Mouse (Mus musculus) CH12.LX (cell line): ENCODE measurements around the gene Cactin. TPM values are rescaled to one million over a fixed set of nuclear protein-coding genes. Genes with fewer than 3 reads are reported as not detected.

Experiments used
- DNase-seq: peaks from one replicate; pipeline ENCODE4 v3.0.0-alpha.2; 2013; ENCODE audit errors: extremely low read depth
- H3K27ac ChIP-seq: 2 replicates; pipeline ENCODE4 v1.5.1; 2012; ENCODE audit warnings: low read depth, mild to moderate bottlenecking, control low read depth, moderate library complexity; ENCODE audit not compliant: insufficient read depth
- H3K27me3 ChIP-seq: replicated peaks from 2 replicates; pipeline ENCODE3; 2012; ENCODE audit warnings: inconsistent platforms
- H3K36me3 ChIP-seq, 2 experiments: replicated peaks in 1 of 2; 2 replicates each; pipeline versions ENCODE3 to v1.6.1; 2012; ENCODE audit warnings: inconsistent platforms in 1 of 2, low read length in 1 of 2, mild to moderate bottlenecking in 1 of 2, mixed read lengths in 1 of 2, moderate library complexity in 1 of 2; ENCODE audit not compliant: control insufficient read depth in 1 of 2, insufficient read depth in 1 of 2
- H3K4me1 ChIP-seq, 2 experiments: 2 replicates each; pipeline ENCODE4 v1.6.1; 2012; ENCODE audit warnings: inconsistent platforms in 1 of 2, moderate library complexity in 1 of 2; ENCODE audit not compliant: insufficient read depth in 2 of 2, control insufficient read depth in 1 of 2
- H3K4me2 ChIP-seq: 2 replicates; pipeline ENCODE4 v1.6.1; 2012; ENCODE audit warnings: low read depth, mild to moderate bottlenecking, control low read depth; ENCODE audit not compliant: poor library complexity, insufficient read depth, severe bottlenecking
- H3K4me3 ChIP-seq, 3 experiments: fragments of 150-350 bp in 1 of 3; sonication (generic) in 1 of 3; replicated peaks in 1 of 3; 2 replicates each; pipeline versions ENCODE3 to v1.5.1; 2011 to 2012; ENCODE audit warnings: low read depth in 2 of 3, low read length in 2 of 3, mild to moderate bottlenecking in 2 of 3, moderate library complexity in 2 of 3, control low read depth in 1 of 3, improper control_type of control experiment in 1 of 3, inconsistent platforms in 1 of 3, mixed read lengths in 1 of 3; ENCODE audit not compliant: poor library complexity in 1 of 3
- H3K79me2 ChIP-seq: replicated peaks from 2 replicates; pipeline ENCODE4 v1.6.1; 2012; ENCODE audit warnings: mild to moderate bottlenecking, moderate library complexity; ENCODE audit not compliant: control insufficient read depth, poor library complexity, insufficient read depth, severe bottlenecking; ENCODE audit errors: extremely low read depth
- H3K9ac ChIP-seq: 2 replicates; pipeline ENCODE4 v1.6.1; 2012; ENCODE audit warnings: low read depth, mild to moderate bottlenecking, control low read depth, moderate library complexity; ENCODE audit not compliant: insufficient read depth
- H3K9me3 ChIP-seq: replicated peaks from 2 replicates; pipeline ENCODE3; 2012; ENCODE audit warnings: low read length, inconsistent platforms, mixed read lengths
- CHD2 ChIP-seq: IDR thresholded peaks from 2 replicates; pipeline ENCODE4 v1.6.1; 2011; ENCODE audit warnings: low read length, improper control_type of control experiment
- E2F4 ChIP-seq: IDR thresholded peaks from 2 replicates; pipeline ENCODE4 v1.6.1; 2011; ENCODE audit warnings: low read depth, low read length, improper control_type of control experiment; ENCODE audit not compliant: insufficient replicate concordance
- ELF1 ChIP-seq: IDR thresholded peaks from 2 replicates; pipeline ENCODE4 v1.6.1; 2014; ENCODE audit warnings: low read depth, mild to moderate bottlenecking, inconsistent platforms, low read length, improper control_type of control experiment
- GABPA ChIP-seq: IDR thresholded peaks from 2 replicates; pipeline ENCODE4 v1.6.1; 2012; ENCODE audit warnings: low read depth, low read length, improper control_type of control experiment, inconsistent platforms; ENCODE audit not compliant: insufficient replicate concordance
- IRF4 ChIP-seq: IDR thresholded peaks from 2 replicates; pipeline ENCODE4 v1.6.1; 2014; ENCODE audit warnings: low read depth, mild to moderate bottlenecking, inconsistent platforms, low read length, improper control_type of control experiment
- JUN ChIP-seq: IDR thresholded peaks from 2 replicates; pipeline ENCODE4 v1.6.1; 2011; ENCODE audit warnings: low read depth, mild to moderate bottlenecking, low read length, improper control_type of control experiment, moderate library complexity; ENCODE audit not compliant: insufficient read depth
- KAT2A ChIP-seq: IDR thresholded peaks from 2 replicates; pipeline ENCODE4 v1.6.1; 2012; ENCODE audit warnings: low read length, improper control_type of control experiment, inconsistent platforms; ENCODE audit not compliant: insufficient replicate concordance
- MAX ChIP-seq: IDR thresholded peaks from 2 replicates; pipeline ENCODE4 v1.6.1; 2011; ENCODE audit warnings: low read length, improper control_type of control experiment
- MYC ChIP-seq: IDR thresholded peaks from 2 replicates; pipeline ENCODE4 v1.6.1; 2011; ENCODE audit warnings: low read depth, mild to moderate bottlenecking, improper control_type of control experiment, low read length
- PAX5 ChIP-seq: IDR thresholded peaks from 2 replicates; pipeline ENCODE4 v1.6.1; 2012; ENCODE audit warnings: low read length, inconsistent platforms, mixed read lengths
- POLR2A ChIP-seq: IDR thresholded peaks from 2 replicates; pipeline ENCODE4 v1.6.1; 2011; ENCODE audit warnings: low read depth, mild to moderate bottlenecking, improper control_type of control experiment, low read length
- RAD21 ChIP-seq: IDR thresholded peaks from 2 replicates; pipeline ENCODE4 v1.6.1; 2011; ENCODE audit warnings: low read depth, mild to moderate bottlenecking, low read length, improper control_type of control experiment, moderate library complexity
- RCOR1 ChIP-seq: conservative IDR thresholded peaks from 2 replicates; pipeline ENCODE4 v1.6.1; 2012; ENCODE audit warnings: low read depth, mild to moderate bottlenecking, inconsistent platforms, low read length, improper control_type of control experiment
- TBP ChIP-seq: conservative IDR thresholded peaks from 2 replicates; pipeline ENCODE4 v1.6.1; 2011; ENCODE audit warnings: low read depth, low read length, improper control_type of control experiment
- TCF12 ChIP-seq: IDR thresholded peaks from 2 replicates; pipeline ENCODE4 v1.6.1; 2014; ENCODE audit warnings: low read depth, mild to moderate bottlenecking, inconsistent platforms, low read length, improper control_type of control experiment
- UBTF ChIP-seq: IDR thresholded peaks from 2 replicates; pipeline ENCODE4 v1.6.1; 2012; ENCODE audit warnings: low read depth, mild to moderate bottlenecking, inconsistent platforms, low read length, improper control_type of control experiment, moderate library complexity
- USF1 ChIP-seq: IDR thresholded peaks from 2 replicates; pipeline ENCODE4 v1.6.1; 2014; ENCODE audit warnings: low read depth, mild to moderate bottlenecking, inconsistent platforms, low read length, improper control_type of control experiment
- USF2 ChIP-seq: conservative IDR thresholded peaks from 2 replicates; pipeline ENCODE4 v1.6.1; 2011; ENCODE audit warnings: low read depth, low read length, improper control_type of control experiment
- ZC3H11A ChIP-seq: IDR thresholded peaks from 2 replicates; pipeline ENCODE4 v1.6.1; 2012; ENCODE audit warnings: low read depth, mild to moderate bottlenecking, inconsistent platforms, low read length, improper control_type of control experiment
- ZKSCAN1 ChIP-seq: IDR thresholded peaks from 2 replicates; pipeline ENCODE4 v1.6.1; 2012; ENCODE audit warnings: low read depth, inconsistent platforms, low read length, improper control_type of control experiment, borderline replicate concordance
- ZMIZ1 ChIP-seq: IDR thresholded peaks from 2 replicates; pipeline ENCODE4 v1.6.1; 2012; ENCODE audit warnings: low read depth, mild to moderate bottlenecking, inconsistent platforms, low read length, improper control_type of control experiment
- dilution Hi-C: fragments of 300-500 bp; cut with MboI; formaldehyde crosslinking; loops from 2 replicates; pipeline ENCODE4 v1.14.3; 2020; ENCODE audit warnings: low sequenced_read_pairs; ENCODE audit not compliant: extremely low pct_unique_long_range_greater_than_20kb, extremely low pct_ligation_motif_present
- in situ Hi-C: fragments of 300-500 bp; cut with MboI; formaldehyde crosslinking; loops from 3 replicates; pipeline ENCODE4 v1.14.3; 2019; ENCODE audit warnings: low sequenced_read_pairs, low pct_ligation_motif_present, low pct_unique_long_range_greater_than_20kb, mixed read lengths
- polyA plus RNA-seq: library from polyadenylated mRNA; unstranded; fragments of >175 nt; gene quantifications from 2 replicates; pipeline ENCODE4 v1.2.1, GENCODE M21; 2012; ENCODE audit warnings: low read depth; ENCODE audit not compliant: insufficient read length
- total RNA-seq, 2 experiments: library from RNA; depleted of rRNA; stranded (reverse); fragments of 300-350 nt in 1 of 2; fragments of >200 nt in 1 of 2; gene quantifications; 2 replicates each; pipeline ENCODE4 v1.2.3; 2012 to 2014

The Cactin gene
- total and polyA plus RNA-seq, 3 experiments: 21.4 to 39.3 (median 34.6) TPM

GRCm38 (mm10) chr10:81360721-81361120, 39.8 kb downstream of the Cactin start:
- in situ Hi-C loops (no loop called here), dilution Hi-C loops (no loop called here)
- H3K9me3 ChIP-seq: no peaks in the 10 kb centered on the region
- no peaks in the 10 kb centered on the region for H3K27me3 ChIP-seq
- H3K79me2 ChIP-seq: no peaks in the 10 kb centered on the region; the same call in 1 of the 2 replicates
- H3K4me3 ChIP-seq: no peak overlapping the region
- peaks cover 43 to 63% of the 10 kb centered on the region in 2 experiments for H3K36me3 ChIP-seq
- H3K9ac ChIP-seq: no peak overlapping the region
- peaks cover 45 to 82% of the 10 kb centered on the region in 2 experiments for H3K4me1 ChIP-seq
- no peak for TF ChIP-seq ZKSCAN1
- TF ChIP-seq TBP: no peak
- TF ChIP-seq RCOR1: no peak
- no peak for TF ChIP-seq E2F4
- TF ChIP-seq MYC: no peak
- TF ChIP-seq PAX5: no peak
- no peak for TF ChIP-seq TCF12
- TF ChIP-seq USF1: no peak
- no peak for TF ChIP-seq ZMIZ1
- TF ChIP-seq KAT2A: no peak
- no peak for TF ChIP-seq POLR2A
- no peak for TF ChIP-seq RAD21
- TF ChIP-seq IRF4: no peak
- TF ChIP-seq UBTF: no peak
- TF ChIP-seq ELF1: no peak
- no peak for TF ChIP-seq USF2
- no peak for TF ChIP-seq JUN
- no peak for TF ChIP-seq GABPA
- TF ChIP-seq CHD2: no peak
- TF ChIP-seq, all 38 proteins: peak for 0
- no peak overlapping the region for H3K4me2 ChIP-seq
- 0 out of 2 replicates have a peak overlapping the region, but pooled peaks have one; percentile 12 for H3K27ac ChIP-seq
- no peak for DNase-seq

- Histone ChIP-seq H3K4me2 (no peak overlapping the region), H3K4me1 (peaks cover 44 to 86% of the 10 kb centered on the region in 2 experiments), H3K27me3 (no peaks in the 10 kb centered on the region), H3K9me3 (no peaks in the 10 kb centered on the region), H3K4me3 (peak overlapping the region in 1 of 3 experiments; percentile 30), H3K9ac (no peak overlapping the region), H3K27ac (peak overlapping the region; percentile 25; the same call in 1 of the 2 replicates), H3K36me3 (peaks cover 60 to 81% of the 10 kb centered on the region in 2 experiments), H3K79me2 (no peaks in the 10 kb centered on the region; the same call in 1 of the 2 replicates)
- DNase-seq: no peak
- dilution Hi-C loops: no loop called here
- in situ Hi-C loops: no loop called here
- no peak for TF ChIP-seq ELF1
- TF ChIP-seq MAX: no peak
- no peak for TF ChIP-seq ZC3H11A
- no peak for TF ChIP-seq TCF12
Observed at GRCm38 (mm10) chr10:81362336-81362949, 41.5 kb downstream of the Cactin start.
